Mouse (Mus musculus) brain, embryonic 14.5 days (tissue): ENCODE measurements around the gene Arsb. TPM values are rescaled to one million over a fixed set of nuclear protein-coding genes. Genes with fewer than 3 reads are reported as not detected.

Source experiments
- DNase-seq: peaks from one replicate; pipeline ENCODE4 v3.0.0-alpha.2; 2011; ENCODE audit warnings: low read depth
- CTCF ChIP-seq: fragments of 200-500 bp; IDR thresholded peaks from 2 replicates; pipeline ENCODE4 v1.5.1; 2012; ENCODE audit warnings: inconsistent platforms, mild to moderate bottlenecking, moderate library complexity, borderline replicate concordance; ENCODE audit not compliant: insufficient read depth, insufficient read length; ENCODE audit errors: extremely low read depth
- POLR2A ChIP-seq: fragments of 200-500 bp; IDR thresholded peaks from 2 replicates; pipeline ENCODE4 v1.6.1; 2012; ENCODE audit warnings: mild to moderate bottlenecking, inconsistent platforms, borderline replicate concordance; ENCODE audit not compliant: poor library complexity, insufficient read depth, insufficient read length, severe bottlenecking; ENCODE audit errors: extremely low read depth
- polyA plus RNA-seq: library from polyadenylated mRNA; depleted of rRNA; stranded (reverse); fragments of >200 nt; gene quantifications from 2 replicates; pipeline ENCODE4 v1.2.3, GENCODE M21; 2012

Gene Arsb
- polyA plus RNA-seq, 1 experiment = 18.5 TPM

GRCm38 (mm10) chr13:93815128-93815527 is 43.7 kb downstream of the Arsb start:
- TF ChIP-seq POLR2A (no peak), CTCF (no peak)
- DNase-seq = no peak

DNA sequence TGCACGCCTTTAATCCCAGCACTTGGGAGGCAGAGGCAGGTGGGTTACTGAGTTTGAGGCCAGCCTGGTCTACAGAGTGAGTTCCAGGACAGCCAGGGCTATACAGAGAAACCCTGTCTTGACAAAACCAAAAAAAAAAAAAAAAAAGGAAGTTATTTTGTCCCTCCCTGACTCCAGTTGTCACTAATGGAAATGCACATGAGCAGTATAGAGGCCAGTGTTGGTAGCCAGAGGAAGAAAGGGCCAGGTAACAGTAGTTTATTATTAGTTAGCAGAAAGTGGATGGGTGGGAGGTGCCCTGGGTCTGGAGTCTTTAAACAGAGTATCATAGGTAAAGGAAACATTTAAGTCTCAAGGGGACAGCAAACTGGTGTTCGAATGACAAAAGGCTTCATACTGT is 44.7 kb downstream of the Arsb start:
- no peak for DNase-seq
- TF ChIP-seq POLR2A (no peak), CTCF (no peak)

DNA sequence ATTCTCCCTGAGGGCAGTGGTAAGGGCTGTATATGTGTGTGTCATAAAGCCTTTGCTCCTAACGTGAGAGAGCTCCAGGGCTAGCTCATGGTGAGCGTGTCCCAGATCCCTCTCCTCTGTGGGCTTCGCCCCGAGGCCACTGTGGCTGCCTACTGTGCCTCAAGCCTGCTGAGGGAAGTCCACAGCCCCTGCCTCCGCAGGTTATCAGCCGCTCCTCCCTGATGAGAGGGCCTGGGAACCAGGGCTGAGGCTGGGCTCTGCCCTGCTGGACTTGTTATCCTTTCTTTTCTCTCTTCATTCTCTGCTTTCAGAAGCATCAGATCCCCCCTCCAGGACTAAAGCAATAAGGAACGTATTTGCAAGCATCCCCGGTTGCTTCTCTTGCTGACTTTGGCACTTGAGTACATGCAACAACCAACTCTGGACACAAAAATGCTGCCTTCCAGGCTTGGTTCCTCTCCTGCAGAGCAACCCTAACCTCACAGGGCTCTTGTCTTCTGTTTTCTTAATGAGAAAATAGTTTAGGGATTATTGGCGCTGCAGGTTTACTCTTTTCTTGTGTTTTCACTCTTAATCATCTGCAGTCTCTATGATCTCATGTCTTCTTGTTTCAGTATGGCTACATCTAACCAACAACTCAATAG is 45.4 kb downstream of the Arsb start:
- TF ChIP-seq CTCF (no peak), POLR2A (no peak)
- DNase-seq = peak; percentile 45

GRCm38 (mm10) chr13:93820173-93820572 is 48.7 kb downstream of the Arsb start:
- DNase-seq = no peak
- TF ChIP-seq CTCF = no peak
- TF ChIP-seq POLR2A = no peak

DNA sequence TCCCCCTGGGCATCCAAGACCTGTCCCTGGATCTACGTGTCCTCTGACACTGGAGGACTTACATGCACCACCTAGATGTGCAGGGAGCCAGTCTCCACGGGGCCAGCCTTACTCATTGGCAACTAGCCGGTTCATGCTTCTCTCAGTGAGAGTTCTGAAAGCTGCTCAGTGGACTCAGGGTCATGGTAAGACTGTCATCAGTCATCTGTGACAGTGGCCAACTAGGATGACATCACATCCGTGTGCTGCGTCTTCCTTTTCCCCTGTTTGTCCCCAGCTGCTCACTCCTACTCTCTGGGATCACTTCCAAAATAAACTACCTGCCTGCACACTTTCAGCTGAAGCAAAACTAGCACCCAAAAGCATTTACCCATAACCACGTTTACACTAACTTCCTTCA is 50.6 kb downstream of the Arsb start:
- DNase-seq = no peak
- TF ChIP-seq CTCF (no peak), POLR2A (no peak)

DNA sequence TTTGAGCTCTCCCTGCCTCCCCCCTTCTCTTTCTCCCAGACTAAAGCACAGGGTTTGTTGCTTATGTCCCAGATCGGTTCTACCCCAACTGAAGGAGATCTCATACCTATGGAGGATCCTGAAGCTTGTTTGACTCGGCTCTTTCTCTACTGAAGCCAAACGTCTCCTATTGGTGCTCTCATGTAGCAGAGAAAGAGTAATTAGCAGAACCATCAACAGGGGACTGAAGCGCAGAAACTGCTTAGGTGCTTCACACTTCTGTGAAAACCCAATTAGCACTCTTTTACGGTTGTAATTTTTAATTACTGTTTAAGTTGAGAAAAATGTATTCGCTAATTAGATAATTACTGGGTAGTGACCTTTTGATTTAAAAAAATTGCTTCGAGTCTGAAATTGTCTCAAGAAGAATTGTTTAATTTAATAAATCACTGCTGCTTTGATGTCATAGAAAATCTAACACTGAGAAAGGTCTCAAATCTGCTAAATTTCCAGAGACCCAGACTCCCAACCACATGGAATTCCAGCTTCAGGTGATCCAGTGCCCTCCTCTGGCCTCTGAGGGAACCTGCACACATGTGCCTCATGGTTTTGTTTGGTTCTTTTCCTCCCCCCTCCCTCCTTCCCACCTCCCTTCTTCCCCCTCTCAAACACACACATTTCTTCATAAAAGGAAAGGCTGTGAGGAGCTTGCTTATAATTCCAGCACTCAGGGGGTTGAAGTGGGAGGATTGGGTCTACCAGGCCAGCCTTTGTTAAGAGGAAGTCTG is 54.5 kb downstream of the Arsb start:
- TF ChIP-seq CTCF (no peak), POLR2A (no peak)
- peak; percentile 42 for DNase-seq

DNA sequence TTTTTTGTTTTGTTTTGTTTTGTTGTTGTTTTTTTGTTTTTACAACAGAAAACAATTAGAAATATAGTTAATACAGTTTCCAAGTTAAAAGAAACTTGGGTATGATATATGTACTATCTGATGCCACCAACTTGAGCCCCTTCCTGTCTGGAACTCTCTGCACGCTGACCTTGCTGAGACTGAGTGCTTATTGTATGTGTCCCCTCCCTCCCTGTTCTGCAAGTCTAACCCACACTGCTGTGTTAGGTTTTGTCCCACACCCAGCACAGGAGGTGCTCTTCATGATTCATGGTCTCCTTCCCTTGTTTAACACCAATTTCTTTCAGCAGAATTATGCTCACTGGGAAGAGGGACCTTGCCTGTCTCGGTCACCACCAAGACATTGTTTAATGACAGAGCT is 56.3 kb downstream of the Arsb start:
- DNase-seq = no peak
- no peak for TF ChIP-seq CTCF
- no peak for TF ChIP-seq POLR2A

DNA sequence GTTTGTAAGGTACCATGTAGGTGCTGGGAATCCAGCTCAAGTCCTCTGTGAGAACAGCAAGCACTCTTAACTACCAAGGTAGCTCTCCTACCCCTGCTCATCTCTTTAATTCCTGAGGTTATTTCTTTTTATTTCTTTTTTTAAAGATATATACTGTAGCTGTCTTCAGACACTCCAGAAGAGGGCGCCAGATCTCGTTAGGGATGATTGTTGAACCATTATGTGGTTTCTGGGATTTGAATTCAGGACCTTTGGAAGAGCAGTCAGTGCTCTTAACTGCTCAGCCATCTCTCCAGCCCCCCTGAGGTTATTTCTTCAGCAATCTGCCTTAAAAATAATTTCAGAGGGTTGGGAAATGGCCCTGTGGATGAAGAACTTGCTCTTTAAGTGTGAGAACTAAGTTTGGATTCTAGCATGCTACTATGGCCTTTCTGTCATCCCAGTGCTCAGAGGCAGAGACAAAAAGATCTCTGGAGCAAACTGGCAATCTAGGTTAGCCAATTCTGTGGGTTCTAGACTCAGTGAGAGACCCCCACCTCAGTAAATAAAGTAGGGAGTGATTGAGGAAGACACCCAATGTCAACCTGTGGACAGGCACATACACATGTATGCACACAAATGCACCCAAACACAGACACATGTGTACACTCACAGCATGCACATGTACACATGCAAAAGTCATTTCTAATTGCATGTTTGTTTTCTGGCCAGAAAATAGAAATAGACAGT is 58.3 kb downstream of the Arsb start:
- DNase-seq = no peak
- no peak for TF ChIP-seq CTCF
- no peak for TF ChIP-seq POLR2A

DNA sequence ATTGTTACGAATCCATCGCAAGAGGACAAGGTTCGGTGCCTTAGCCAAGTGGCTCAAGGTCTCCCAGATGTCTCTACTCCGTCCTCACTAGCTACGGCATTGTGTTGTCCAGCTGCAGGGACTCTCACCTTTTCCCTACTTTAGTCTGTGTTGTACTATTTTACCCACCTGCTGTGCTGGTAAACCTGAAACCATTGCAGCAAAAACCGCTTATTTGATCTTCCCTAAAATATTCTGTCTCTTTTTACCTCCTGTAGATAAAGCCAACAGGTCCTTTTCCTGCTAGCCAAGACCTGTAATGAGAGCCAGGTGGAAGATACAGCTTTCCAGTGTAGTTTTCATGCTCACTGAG is 58.8 kb downstream of the Arsb start:
- TF ChIP-seq POLR2A (no peak), CTCF (no peak)
- DNase-seq = no peak

DNA sequence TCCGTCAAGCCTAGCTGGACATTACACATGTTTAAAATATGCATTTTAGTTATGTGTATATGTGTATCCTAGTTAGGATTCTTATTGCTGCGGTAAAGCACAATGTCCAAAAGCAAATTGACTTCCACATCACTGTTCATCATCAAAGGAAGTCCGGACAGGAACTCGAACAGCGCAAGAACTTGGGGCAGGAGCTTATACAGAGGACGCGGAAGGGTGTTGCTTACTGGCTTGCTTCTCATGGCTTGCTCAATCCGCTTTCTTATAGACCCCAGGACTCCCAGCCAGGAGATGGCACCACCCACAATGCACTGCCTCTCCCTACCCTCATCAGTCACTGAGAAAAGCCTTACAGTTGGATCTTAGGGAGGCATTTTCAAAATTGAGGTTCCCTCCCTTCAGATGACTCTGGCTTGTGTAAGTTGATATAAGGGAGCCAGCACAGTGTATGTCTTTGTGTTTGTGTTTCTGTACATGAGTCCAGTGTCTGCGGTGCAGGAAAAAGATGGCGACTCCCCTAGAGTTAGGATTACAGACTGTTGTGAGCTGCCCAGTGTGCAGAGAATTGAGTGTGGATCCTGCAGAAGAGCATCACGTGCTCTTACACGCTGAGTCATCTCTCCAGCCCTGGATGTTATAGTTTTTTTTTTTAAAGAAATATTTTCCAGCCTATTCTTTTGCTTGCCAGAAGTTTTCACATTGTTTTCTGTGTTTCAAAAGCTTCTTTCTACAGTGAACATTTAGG is 66.2 kb downstream of the Arsb start:
- TF ChIP-seq POLR2A (no peak), CTCF (no peak)
- DNase-seq = no peak

- TF ChIP-seq POLR2A (no peak), CTCF (no peak)
- DNase-seq = no peak
Observed at GRCm38 (mm10) chr13:93838431-93839136, 67.2 kb downstream of the Arsb start.

DNA sequence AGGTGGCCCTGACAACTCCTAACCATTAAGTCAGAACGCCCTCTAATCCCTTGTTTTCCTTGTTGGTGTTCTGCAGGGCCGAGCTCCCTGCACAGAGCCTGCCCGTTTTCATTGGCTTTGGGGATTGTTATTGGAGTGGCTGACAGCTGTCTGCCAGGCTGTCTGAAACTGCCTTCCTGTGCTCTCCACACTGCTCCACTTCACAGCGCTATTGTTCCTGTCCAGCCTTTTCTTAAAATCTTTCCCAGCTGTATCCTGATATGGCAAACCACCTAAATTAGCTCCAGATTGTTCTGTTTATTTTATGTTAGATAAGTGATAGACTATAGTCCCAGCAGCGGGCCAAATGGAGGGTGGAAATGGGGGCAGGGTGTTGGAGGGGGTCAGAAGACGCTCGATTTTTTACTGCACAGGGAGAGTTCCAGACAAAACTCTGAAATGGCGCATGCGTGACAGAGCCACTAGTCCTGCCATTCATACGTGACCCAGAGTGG is 67.8 kb downstream of the Arsb start:
- no peak for TF ChIP-seq CTCF
- TF ChIP-seq POLR2A = no peak
- peak; percentile 91 for DNase-seq
